Mouse (Mus musculus): ENCODE measurements around the gene Adgrl3. TPM values are rescaled to one million over a fixed set of nuclear protein-coding genes. Genes with fewer than 3 reads are reported as not detected.

Adgrl3 gene
- total RNA-seq (2021) (1 to 10 TPM; 3.1 to 3.4 TPM), polyA plus RNA-seq (2012; rRNA removed) (1.2 and 1.7 TPM in 2 replicates)
- long read RNA-seq: 0 reads

GRCm38 (mm10) chr5:81019590-81020254 lies at the start of gene Adgrl3:
Gene Adgrl3, plus strand, starts transcription at chr5:81020138.
- peak; percentile 71 for DNase-seq

- no peak for DNase-seq
Observed at GRCm38 (mm10) chr5:81019166-81019565, 772 bp upstream of the Adgrl3 start.

DNA sequence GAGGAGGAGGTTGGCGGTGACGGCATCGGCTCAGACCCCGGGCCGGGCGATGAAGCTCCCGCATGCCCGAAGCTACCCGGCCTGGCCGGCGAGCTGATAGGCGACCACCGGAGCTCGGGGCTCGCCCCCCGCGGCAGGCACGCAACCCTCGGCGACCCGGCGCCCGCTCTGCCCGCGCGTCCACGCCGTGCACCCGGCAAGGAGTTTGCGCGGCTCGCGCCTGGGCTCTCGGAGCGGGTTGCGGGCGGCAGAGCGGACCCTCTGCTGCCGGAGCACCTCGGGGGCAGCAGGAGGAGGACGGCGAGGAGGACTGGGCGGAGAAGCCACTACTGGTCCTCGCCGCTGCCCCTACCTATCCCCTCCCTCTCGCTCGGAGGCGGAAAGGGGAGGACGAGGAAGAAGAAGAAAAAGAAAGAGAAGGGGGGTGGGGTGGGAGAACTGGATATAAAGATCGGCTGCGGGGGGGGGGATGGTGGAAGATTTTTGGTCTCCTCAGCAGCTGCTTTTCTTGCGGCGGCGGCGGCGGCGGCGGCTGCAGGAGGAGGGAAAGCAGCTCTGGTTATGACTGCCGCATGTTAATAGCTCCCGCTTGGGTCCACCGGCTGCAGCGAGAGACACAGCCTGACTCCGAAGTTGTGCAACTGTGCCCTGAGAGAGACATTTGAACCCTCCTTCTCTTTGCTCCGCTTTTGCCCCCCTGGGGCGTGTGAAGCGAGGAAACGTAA lies 505 bp downstream of the Adgrl3 start:
- peak; percentile 44 for DNase-seq

DNA sequence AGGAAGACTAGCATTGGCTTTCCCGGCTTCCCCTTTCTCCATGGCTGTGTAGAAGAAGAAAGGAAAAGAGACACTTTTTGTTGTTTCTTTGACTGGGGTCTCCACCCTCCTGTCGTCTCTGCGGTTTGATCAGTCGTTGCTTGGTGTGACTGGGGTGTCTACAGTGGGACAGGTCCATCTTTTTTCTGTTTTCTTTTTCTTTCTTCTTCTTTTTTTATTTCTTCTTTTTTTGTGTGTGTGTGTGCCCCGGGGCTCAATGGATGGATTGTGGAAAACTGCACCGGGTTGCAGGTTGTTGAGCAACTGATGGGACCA lies 1.0 kb downstream of the Adgrl3 start:
- no peak for DNase-seq

DNA sequence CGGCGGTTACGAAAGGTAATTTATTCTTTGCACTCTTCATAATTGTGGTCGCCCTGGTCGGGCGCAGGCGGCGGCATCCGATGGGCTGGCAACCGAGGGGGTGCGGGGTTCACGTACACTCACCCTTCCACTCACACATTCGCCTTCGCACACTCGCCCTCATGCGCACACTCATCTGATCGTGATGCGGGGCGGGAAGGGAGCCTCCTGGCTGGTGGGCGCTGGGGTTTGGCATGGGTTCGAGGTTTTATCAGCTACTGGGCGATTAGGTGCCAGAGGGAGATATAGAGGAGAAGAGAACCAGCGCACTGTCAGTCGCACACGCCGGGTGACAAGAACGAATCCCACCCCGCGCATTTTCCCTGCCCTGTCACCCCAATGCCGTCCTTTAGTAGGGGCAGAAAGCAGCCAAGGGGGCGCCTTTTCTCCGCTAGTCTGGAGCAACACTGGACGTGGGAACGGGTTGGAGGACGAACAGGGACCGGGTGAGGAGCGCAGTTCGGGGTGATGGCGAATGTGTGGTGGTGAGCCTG lies 1.5 kb downstream of the Adgrl3 start:
- DNase-seq: peak; percentile 14

GRCm38 (mm10) chr5:81021864-81022305 lies 1.9 kb downstream of the Adgrl3 start:
- peak; percentile 18 for DNase-seq

DNA sequence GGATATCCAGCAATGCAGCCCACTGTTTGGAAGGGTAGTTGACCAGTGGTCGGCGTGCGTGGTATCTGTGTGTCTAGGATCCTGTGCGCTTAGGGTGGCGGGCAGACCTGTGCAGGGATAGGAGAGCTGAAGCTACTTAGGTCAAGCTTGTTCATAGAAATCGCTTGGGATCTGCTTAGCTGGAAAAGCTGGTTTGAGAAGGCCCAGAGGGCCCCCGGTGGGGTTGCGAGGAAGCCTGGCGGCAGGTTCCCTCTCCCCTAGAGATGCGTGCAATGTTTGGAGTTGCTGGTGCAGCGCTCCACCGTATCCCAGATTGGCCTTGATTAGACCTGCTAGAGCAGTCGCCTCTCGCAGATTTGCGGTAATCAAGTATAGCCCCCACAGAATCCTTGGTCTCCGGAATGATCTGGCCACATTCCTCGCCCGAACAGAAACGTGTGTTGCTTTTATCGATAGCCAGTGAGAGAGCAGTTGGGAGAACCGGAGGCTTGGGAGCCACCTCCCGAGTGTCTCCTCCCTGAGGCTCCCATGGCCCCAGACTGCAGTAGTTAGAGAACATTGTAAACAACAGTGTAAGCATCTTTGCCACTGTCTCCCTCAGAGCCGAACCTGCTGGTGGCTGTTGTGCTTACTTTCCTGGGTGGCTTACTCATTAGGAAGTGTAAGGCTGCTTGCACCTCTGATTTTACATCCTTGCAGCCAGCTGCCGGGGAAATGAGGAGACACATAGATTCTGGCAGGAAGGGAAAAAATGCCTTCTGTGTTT lies 2.6 kb downstream of the Adgrl3 start:
- peak; percentile 7 for DNase-seq

DNA sequence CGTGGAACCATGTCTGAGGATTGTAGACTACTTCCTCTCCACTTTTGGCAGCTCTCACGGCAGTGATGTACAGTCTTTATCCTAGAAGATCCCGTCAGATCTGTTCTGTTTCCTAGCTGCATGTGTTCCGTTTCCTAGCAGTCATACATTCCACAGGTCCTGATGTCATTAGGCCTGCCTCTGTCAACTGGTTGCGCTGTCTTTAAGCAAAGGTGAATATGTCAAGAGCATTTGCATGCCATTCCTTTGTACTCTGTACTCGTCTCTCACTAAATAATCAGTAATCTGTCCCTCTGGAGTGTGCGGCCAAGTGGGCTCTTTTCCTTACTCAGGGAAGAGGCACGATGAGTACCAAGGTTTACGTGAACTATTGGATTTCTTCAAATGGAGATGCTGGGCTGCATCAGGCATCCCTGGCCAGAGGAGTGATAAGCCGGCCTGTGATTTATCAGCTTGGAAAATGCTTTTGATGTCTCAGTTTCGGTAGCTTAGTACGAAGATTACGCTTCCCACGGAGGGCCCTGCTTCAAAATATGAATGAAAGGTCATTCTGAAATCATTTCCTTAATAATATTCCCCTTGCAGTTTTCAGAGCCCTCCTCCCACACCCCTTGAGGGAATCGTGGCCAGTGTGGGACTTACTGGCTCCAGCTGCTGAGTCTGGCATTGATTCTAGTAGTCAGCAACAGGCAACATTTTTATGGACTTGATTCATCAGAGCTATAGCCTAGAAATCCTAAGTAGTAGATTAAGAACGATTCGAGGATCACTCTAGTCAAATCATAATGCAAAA lies 4.2 kb downstream of the Adgrl3 start:
- no peak for DNase-seq

GRCm38 (mm10) chr5:81028875-81029274 lies 8.9 kb downstream of the Adgrl3 start:
- DNase-seq: no peak

DNA sequence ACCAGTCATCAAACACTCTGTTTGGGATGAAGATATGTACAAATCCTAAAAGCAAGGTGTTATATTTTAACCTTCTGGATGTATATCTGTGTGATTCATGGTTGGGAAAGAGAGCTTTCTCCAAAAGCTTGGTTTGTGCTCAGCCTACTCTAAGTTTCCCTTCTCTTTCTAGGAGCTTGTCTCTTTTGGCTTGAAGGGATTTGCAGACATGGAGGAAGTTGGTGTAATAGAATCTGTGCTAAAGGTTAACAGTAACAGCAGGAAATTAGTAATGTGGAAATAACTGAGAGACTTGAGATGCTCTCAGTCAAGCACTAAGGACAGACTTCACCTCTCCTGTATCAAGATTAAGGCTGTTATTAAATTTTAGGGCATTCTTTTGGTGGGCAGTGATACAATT lies 17.2 kb downstream of the Adgrl3 start:
- DNase-seq: no peak

DNA sequence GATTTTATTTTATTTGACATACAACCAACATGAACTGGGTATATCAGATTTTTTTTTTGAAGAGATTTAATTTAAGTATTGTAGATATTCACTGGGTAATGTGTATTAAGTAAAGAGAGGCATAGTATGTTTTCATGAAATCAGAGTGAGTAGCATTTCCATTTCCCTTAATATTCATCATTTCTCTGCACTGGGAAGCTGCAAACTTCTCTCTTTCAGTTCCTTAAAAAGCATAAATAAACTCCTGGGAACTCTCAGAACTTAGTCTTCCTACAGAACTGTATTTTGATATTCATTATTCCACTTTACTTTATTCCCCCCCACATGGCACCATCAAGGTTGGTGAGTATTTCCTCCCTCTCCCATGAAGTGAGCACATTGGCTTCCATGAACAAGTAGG lies 23.9 kb downstream of the Adgrl3 start:
- DNase-seq: no peak

DNA sequence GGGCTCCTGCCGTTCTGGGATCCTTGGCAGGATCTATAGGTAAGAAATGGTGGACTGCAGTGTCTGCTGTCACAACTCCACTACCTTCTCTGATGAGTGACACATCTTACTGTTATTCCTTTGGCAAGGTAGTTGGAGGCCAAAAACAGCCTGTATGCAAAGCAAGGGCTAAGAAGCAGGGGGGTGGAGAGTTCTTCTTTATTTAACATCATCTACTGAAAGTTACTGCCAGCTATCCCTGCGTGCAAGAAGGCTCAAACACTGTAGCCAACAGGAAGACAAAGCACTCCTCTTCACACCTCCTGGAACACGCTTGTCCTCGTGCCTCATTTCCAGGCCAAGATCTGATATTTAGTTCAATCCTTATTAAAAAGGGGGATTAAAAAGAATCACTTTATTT lies 26.2 kb downstream of the Adgrl3 start:
- no peak for DNase-seq

DNA sequence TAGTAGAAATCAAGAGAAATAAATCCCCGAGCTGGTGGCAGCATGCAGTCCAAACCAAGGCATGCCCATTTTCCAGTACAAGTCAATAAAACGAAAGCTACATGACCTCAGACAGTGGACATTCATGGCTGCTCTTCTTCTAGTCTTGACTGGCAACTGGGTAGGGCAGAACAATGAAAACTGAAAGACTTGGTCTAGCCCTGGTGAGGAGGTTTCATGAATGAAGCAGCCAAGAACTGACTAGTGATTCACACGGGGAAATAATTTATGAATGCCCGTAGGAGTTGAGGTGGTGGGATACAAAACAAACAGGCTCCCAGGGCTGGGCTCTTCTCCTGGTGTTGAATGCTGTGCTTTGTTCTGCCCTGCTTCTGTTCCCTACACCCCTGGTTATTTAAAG lies 34.7 kb downstream of the Adgrl3 start:
- no peak for DNase-seq

- DNase-seq: no peak
Observed at GRCm38 (mm10) chr5:81055253-81055652, 35.3 kb downstream of the Adgrl3 start.

GRCm38 (mm10) chr5:81058122-81058521 lies 38.2 kb downstream of the Adgrl3 start:
- DNase-seq: no peak

DNA sequence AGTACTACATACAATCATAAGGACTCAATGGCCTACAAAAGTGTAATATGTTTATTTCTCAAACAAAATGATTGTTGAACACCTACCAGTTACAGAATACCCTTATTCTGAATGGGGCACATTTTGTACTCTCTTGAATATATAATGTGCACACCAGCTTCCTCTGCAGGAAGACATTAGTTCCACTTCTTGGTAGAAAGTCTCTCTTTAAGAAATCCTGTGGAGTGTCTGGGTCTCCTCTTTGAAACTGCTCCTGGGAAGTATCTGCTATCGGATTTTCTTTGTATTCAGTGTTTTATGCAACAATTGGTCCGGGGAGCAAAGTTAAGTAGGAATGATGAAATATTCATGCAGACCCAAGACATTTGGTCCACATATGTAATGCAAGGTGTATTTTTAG lies 41.0 kb downstream of the Adgrl3 start:
- no peak for DNase-seq

DNA sequence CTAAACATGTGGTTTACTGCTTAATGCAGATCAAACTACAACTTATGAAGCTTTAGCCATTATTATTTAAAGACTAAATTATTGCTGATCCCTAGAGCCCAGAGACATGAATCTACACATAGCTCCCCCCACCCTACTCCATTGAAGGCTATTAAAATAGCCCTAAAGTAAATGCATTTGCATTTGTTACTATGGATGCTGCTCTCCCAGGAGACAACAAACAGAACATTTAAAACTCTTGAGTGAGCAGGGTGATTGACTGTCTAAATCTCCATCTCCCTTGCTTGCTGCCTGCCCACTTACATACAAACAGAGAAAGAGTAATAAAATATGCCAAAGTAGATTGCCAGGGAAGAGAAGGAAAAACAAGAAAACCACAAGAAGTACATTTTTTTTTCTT lies 41.4 kb downstream of the Adgrl3 start:
- no peak for DNase-seq

DNA sequence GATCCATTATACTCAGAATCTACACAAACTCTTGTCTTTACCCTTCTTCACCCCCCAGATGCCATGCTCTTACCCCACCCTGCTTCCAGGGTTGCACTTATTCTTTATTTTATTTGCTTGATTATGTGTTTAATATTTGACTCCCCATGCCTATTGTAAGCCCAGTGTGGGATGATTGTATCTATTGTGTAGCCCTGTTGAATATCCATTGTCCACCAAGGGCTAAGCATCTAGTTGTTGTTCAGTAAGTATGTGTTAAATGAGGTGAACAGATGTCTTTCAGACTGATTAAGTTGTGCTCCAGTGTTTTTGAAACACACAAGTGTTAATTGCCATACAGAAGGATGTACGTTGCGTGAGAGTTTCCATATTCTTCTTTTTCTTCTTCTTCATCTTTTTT lies 44.1 kb downstream of the Adgrl3 start:
- no peak for DNase-seq

DNA sequence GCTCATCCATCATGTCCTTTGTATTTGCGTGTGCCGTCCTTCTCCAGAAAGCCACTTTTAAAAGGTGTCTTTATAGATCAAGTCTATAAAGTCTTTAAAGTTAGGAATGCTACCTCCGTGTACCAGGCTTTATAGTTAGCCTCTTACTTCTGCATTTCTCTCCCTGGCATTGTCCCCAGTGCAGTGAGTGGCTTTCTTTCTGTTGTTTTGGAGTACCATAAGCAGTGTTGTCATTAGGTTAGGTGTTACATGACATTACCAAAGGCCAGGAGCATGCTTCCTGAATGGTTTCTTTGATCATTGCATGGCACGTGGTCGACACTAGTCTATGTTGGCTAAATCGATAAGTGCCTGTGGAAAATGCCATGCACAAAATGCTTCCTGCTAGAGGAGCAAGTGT lies 48.2 kb downstream of the Adgrl3 start:
- no peak for DNase-seq

DNA sequence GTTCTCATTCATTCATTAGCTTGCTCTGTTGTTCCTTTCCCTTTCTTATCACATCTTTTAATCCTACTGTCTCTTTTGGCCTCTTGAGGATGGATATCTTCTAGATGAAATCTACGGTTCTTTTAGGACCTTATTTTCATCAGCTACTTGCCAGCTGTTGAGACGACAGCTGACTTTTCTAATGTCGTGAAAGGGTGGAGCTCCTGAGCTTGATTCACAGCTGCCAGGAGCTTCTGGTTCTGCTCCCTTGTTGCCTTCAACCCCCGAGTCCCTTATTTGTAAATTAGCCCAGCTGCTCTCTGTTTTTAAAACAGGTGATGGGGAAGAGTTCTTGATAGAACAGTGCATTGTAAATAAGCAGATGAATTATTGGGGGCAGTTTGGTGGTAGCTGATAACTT lies 48.9 kb downstream of the Adgrl3 start:
- no peak for DNase-seq

- no peak for DNase-seq
Observed at GRCm38 (mm10) chr5:81072888-81073287, 53.0 kb downstream of the Adgrl3 start.

- no peak for DNase-seq
Observed at GRCm38 (mm10) chr5:81073875-81074274, 53.9 kb downstream of the Adgrl3 start.

All from adrenal gland, adult 2 months (tissue).